Mouse (Mus musculus) lung, postnatal 0 days (tissue): ENCODE measurements around the gene 1110008L16Rik. TPM values are rescaled to one million over a fixed set of nuclear protein-coding genes. Genes with fewer than 3 reads are reported as not detected.

Experiments used
- ATAC-seq: fragments of 200-750 bp; cut with Nextera tagmentation; 2 replicates; pipeline ENCODE4 v1.8.0; 2017; ENCODE audit warnings: moderate library complexity
- DNase-seq: peaks from one replicate; pipeline ENCODE4 v3.0.0-alpha.2; 2016; ENCODE audit warnings: low spot score
- H3K27ac ChIP-seq: fragments of 300-500 bp; sonication (generic); 2 replicates; pipeline ENCODE4 v1.5.1; 2014; ENCODE audit warnings: antibody characterized with exemption, mild to moderate bottlenecking, low read length, mixed read lengths
- H3K27me3 ChIP-seq: fragments of 300-500 bp; sonication (generic); replicated peaks from 2 replicates; pipeline ENCODE4 v1.6.1; 2014; ENCODE audit warnings: low read length, mixed read lengths; ENCODE audit not compliant: insufficient read depth
- H3K36me3 ChIP-seq: fragments of 300-500 bp; sonication (generic); 2 replicates; pipeline ENCODE4 v1.6.1; 2014; ENCODE audit warnings: low read length, mixed read lengths; ENCODE audit not compliant: insufficient read depth
- H3K4me1 ChIP-seq: fragments of 300-500 bp; sonication (generic); 2 replicates; pipeline ENCODE4 v1.6.1; 2014; ENCODE audit warnings: antibody characterized with exemption, low read depth, low read length, mixed read lengths; ENCODE audit not compliant: insufficient read depth
- H3K4me2 ChIP-seq: fragments of 300-500 bp; sonication (generic); replicated peaks from 2 replicates; pipeline ENCODE4 v1.6.1; 2014; ENCODE audit warnings: low read depth, mild to moderate bottlenecking, low read length, moderate library complexity, mixed read lengths
- H3K4me3 ChIP-seq: fragments of 300-500 bp; sonication (generic); 2 replicates; pipeline ENCODE4 v1.5.1; 2014; ENCODE audit warnings: low read depth, low read length
- H3K9ac ChIP-seq: fragments of 300-500 bp; sonication (generic); replicated peaks from 2 replicates; pipeline ENCODE4 v1.6.1; 2014; ENCODE audit warnings: low read depth, mild to moderate bottlenecking
- H3K9me3 ChIP-seq: fragments of 300-500 bp; sonication (generic); 2 replicates; pipeline ENCODE4 v1.6.1; 2016; ENCODE audit warnings: low read length, mixed read lengths
- CTCF ChIP-seq: IDR thresholded peaks from 2 replicates; pipeline ENCODE4 v1.5.1; 2016; ENCODE audit warnings: antibody characterized with exemption, mild to moderate bottlenecking
- EP300 ChIP-seq: IDR thresholded peaks from 2 replicates; pipeline ENCODE4 v1.6.1; 2016; ENCODE audit warnings: antibody characterized with exemption, mild to moderate bottlenecking, control low read depth
- WGBS: fragments of 180-500 bp; shearing (Covaris S2); extraction: QIAGEN DNeasy Blood & Tissue Kit; methylation state at CpG from one replicate; pipeline ENCODE4 v1.1.7; 2014; 5-methylcytosine and 5-hydroxymethylcytosine counted together
- polyA plus RNA-seq: library from polyadenylated mRNA; unstranded; fragments of >200 nt; fragmentation: Nextera tagmentation; extraction: Ambion mirVana; gene quantifications from 2 replicates; pipeline ENCODE4 v1.2.1, GENCODE M21; 2015

1110008L16Rik gene
- polyA plus RNA-seq, 1 experiment from 2014 or later: 8.1 TPM

- peak; percentile 71 for ATAC-seq
- TF ChIP-seq EP300: no peak
- no peak for TF ChIP-seq CTCF
- WGBS: 19% methylated on average over 6 of the region's 6 CpGs
- no peaks in the 10 kb centered on the region for H3K27me3 ChIP-seq
- H3K4me1 ChIP-seq: no peaks in the 10 kb centered on the region
- 0 out of 2 replicates have a peak overlapping the region, but pooled peaks have one; percentile 35 for H3K27ac ChIP-seq
- no peaks in the 10 kb centered on the region for H3K9me3 ChIP-seq
- peak; percentile 72 for DNase-seq
- no peaks in the 10 kb centered on the region for H3K36me3 ChIP-seq
- H3K4me2 ChIP-seq: peak overlapping the region; percentile 25; the same call in 1 of the 2 replicates
- H3K4me3 ChIP-seq: no peak overlapping the region
- H3K9ac ChIP-seq: no peak overlapping the region
Measured at GRCm38 (mm10) chr12:55353423-55353822, 54.0 kb downstream of the 1110008L16Rik start.

GRCm38 (mm10) chr12:55354904-55355303 lies 55.5 kb downstream of the 1110008L16Rik start:
- Histone ChIP-seq H3K36me3 (no peaks in the 10 kb centered on the region), H3K9ac (no peak overlapping the region), H3K9me3 (no peaks in the 10 kb centered on the region), H3K4me2 (no peak overlapping the region), H3K4me1 (no peaks in the 10 kb centered on the region), H3K27me3 (no peaks in the 10 kb centered on the region), H3K27ac (no peak overlapping the region), H3K4me3 (no peak overlapping the region)
- WGBS: 52% methylated on average over 4 of the region's 4 CpGs
- peak; percentile 79 for TF ChIP-seq CTCF
- TF ChIP-seq EP300: no peak
- peak; percentile 72 for DNase-seq
- peak; percentile 72 for ATAC-seq

- Histone ChIP-seq H3K4me2 (no peak overlapping the region), H3K9ac (no peak overlapping the region), H3K4me3 (no peak overlapping the region), H3K27ac (no peak overlapping the region), H3K9me3 (no peaks in the 10 kb centered on the region), H3K27me3 (no peaks in the 10 kb centered on the region), H3K36me3 (no peaks in the 10 kb centered on the region), H3K4me1 (no peaks in the 10 kb centered on the region)
- ATAC-seq: no peak
- 42% methylated on average over 1 of the region's 1 CpGs for WGBS
- DNase-seq: no peak
- TF ChIP-seq EP300 (no peak), CTCF (no peak)
Measured at GRCm38 (mm10) chr12:55357303-55357702, 57.9 kb downstream of the 1110008L16Rik start.

- H3K27me3 ChIP-seq: no peaks in the 10 kb centered on the region
- H3K27ac ChIP-seq: no peak overlapping the region
- H3K9me3 ChIP-seq: no peaks in the 10 kb centered on the region
- peak; percentile 22 for DNase-seq
- H3K36me3 ChIP-seq: no peaks in the 10 kb centered on the region; the same call in 1 of the 2 replicates
- no peaks in the 10 kb centered on the region for H3K4me1 ChIP-seq
- no peak for ATAC-seq
- 67% methylated on average over 5 of the region's 5 CpGs for WGBS
- H3K4me3 ChIP-seq: no peak overlapping the region
- no peak overlapping the region for H3K4me2 ChIP-seq
- TF ChIP-seq EP300 (no peak), CTCF (no peak)
- no peak overlapping the region for H3K9ac ChIP-seq
Measured at GRCm38 (mm10) chr12:55360929-55361328, 61.6 kb downstream of the 1110008L16Rik start.

GRCm38 (mm10) chr12:55365083-55365482 lies 65.7 kb downstream of the 1110008L16Rik start:
- no peaks in the 10 kb centered on the region for H3K27me3 ChIP-seq
- TF ChIP-seq EP300: no peak
- TF ChIP-seq CTCF: no peak
- peak; percentile 76 for ATAC-seq
- no peak overlapping the region for H3K4me2 ChIP-seq
- no peaks in the 10 kb centered on the region for H3K4me1 ChIP-seq
- no peaks in the 10 kb centered on the region for H3K9me3 ChIP-seq
- H3K4me3 ChIP-seq: no peak overlapping the region
- DNase-seq: no peak
- H3K9ac ChIP-seq: no peak overlapping the region
- H3K36me3 ChIP-seq: no peaks in the 10 kb centered on the region; the same call in 1 of the 2 replicates
- H3K27ac ChIP-seq: no peak overlapping the region
- WGBS: 65% methylated on average over 2 of the region's 2 CpGs

- H3K36me3 ChIP-seq: no peaks in the 10 kb centered on the region
- 75% methylated on average over 3 of the region's 3 CpGs for WGBS
- no peak for ATAC-seq
Measured at GRCm38 (mm10) chr12:55372424-55373055, 73.2 kb downstream of the 1110008L16Rik start.

More at GRCm38 (mm10) chr12:55372424-55373055, 73.2 kb downstream of the 1110008L16Rik start:
- H3K4me1 ChIP-seq: no peaks in the 10 kb centered on the region
- no peak overlapping the region for H3K9ac ChIP-seq
- no peaks in the 10 kb centered on the region for H3K27me3 ChIP-seq
- TF ChIP-seq EP300 (no peak), CTCF (peak; percentile 50)
- no peaks in the 10 kb centered on the region for H3K9me3 ChIP-seq
- DNase-seq: peak; percentile 42
- no peak overlapping the region for H3K4me2 ChIP-seq
- H3K4me3 ChIP-seq: no peak overlapping the region
- no peak overlapping the region for H3K27ac ChIP-seq
